Mouse (Mus musculus) spleen, postnatal 10 days (tissue): Measurements from ENCODE around the gene Cacng1.

ENCODE experiments used
- DNase-seq, 2 experiments: peaks; one replicate each; pipeline ENCODE4 v3.0.0; 2021 to 2022; ENCODE audit warnings: low spot score in 2 of 2

Cacng1 gene

GRCm38 (mm10) chr11:107655538-107655937, 60.8 kb downstream of the Cacng1 start:
- DNase-seq: no peak
